Mouse (Mus musculus): ENCODE data around the gene Gm26558. TPM values are rescaled to one million over a fixed set of nuclear protein-coding genes. Genes with fewer than 3 reads are reported as not detected.

Gene Gm26558
- polyA plus RNA-seq (2015; fragmentation: Nextera tagmentation; extraction: Ambion mirVana), result 3.3 TPM in 2 replicates

- H3K36me3 ChIP-seq (ENCODE audit: control insufficient read depth, insufficient read depth, low read length), result peaks cover 5% of the 10 kb centered on the region; the same call in 1 of the 2 replicates
- peaks cover 15% of the 10 kb centered on the region for H3K4me1 ChIP-seq (replicated peaks; ENCODE audit: control insufficient read depth, insufficient read depth, low read length)
- no peaks in the 10 kb centered on the region for H3K9me3 ChIP-seq (ENCODE audit: control insufficient read depth, low read length)
- peak within 1 kb of the TSS; percentile 81 for H3K4me2 ChIP-seq (ENCODE audit: low read depth, low read length)
- under 1% methylated on average over 41 of the region's 54 CpGs for WGBS
- H3K4me3 ChIP-seq (ENCODE audit: low read length), result peak within 1 kb of the TSS; percentile 99
- ATAC-seq (ENCODE audit: low read depth), result peak; percentile 78
- H3K27me3 ChIP-seq (ENCODE audit: control insufficient read depth, insufficient read depth, low read depth, low read length), result no peaks in the 10 kb centered on the region
- H3K27ac ChIP-seq (ENCODE audit: low read length), result peak within 1 kb of the TSS; percentile 93
- peak within 1 kb of the TSS; percentile 99 for H3K9ac ChIP-seq (ENCODE audit: low read length)
Observed at GRCm38 (mm10) chr2:70661715-70662495, at the start of gene Gm26558. Gm26558 (minus strand) TSS chr2:70662108.

GRCm38 (mm10) chr2:70710878-70711277 lies 49.0 kb upstream of the Gm26558 start:
- H3K4me1 ChIP-seq (replicated peaks; ENCODE audit: control insufficient read depth, insufficient read depth, low read length), result no peaks in the 10 kb centered on the region
- H3K4me2 ChIP-seq (ENCODE audit: low read depth, low read length), result no peak overlapping the region
- H3K36me3 ChIP-seq (ENCODE audit: control insufficient read depth, insufficient read depth, low read length), result peaks cover 30% of the 10 kb centered on the region
- no peak overlapping the region for H3K4me3 ChIP-seq (ENCODE audit: low read length)
- 92% methylated on average over 4 of the region's 4 CpGs for WGBS
- no peak for ATAC-seq (ENCODE audit: low read depth)
- H3K9ac ChIP-seq (ENCODE audit: low read length), result no peak overlapping the region
- no peak overlapping the region for H3K27ac ChIP-seq (ENCODE audit: low read length)
- H3K27me3 ChIP-seq (ENCODE audit: control insufficient read depth, insufficient read depth, low read depth, low read length), result no peaks in the 10 kb centered on the region
- no peaks in the 10 kb centered on the region for H3K9me3 ChIP-seq (ENCODE audit: control insufficient read depth, low read length)

GRCm38 (mm10) chr2:70710236-70710635 lies 48.3 kb upstream of the Gm26558 start:
- Histone ChIP-seq H3K27me3 (ENCODE audit: control insufficient read depth, insufficient read depth, low read depth, low read length) (no peaks in the 10 kb centered on the region), H3K4me3 (ENCODE audit: low read length) (no peak overlapping the region), H3K4me1 (replicated peaks; ENCODE audit: control insufficient read depth, insufficient read depth, low read length) (no peaks in the 10 kb centered on the region), H3K4me2 (ENCODE audit: low read depth, low read length) (no peak overlapping the region), H3K36me3 (ENCODE audit: control insufficient read depth, insufficient read depth, low read length) (peaks cover 25% of the 10 kb centered on the region), H3K9ac (ENCODE audit: low read length) (no peak overlapping the region), H3K27ac (ENCODE audit: low read length) (no peak overlapping the region), H3K9me3 (ENCODE audit: control insufficient read depth, low read length) (no peaks in the 10 kb centered on the region)
- WGBS, result 90% methylated on average over 7 of the region's 7 CpGs
- no peak for ATAC-seq (ENCODE audit: low read depth)

GRCm38 (mm10) chr2:70708986-70709730 lies 47.2 kb upstream of the Gm26558 start:
- Histone ChIP-seq H3K36me3 (ENCODE audit: control insufficient read depth, insufficient read depth, low read length) (peaks cover 19% of the 10 kb centered on the region), H3K9me3 (ENCODE audit: control insufficient read depth, low read length) (no peaks in the 10 kb centered on the region), H3K4me2 (ENCODE audit: low read depth, low read length) (no peak overlapping the region), H3K27ac (ENCODE audit: low read length) (no peak overlapping the region), H3K4me1 (replicated peaks; ENCODE audit: control insufficient read depth, insufficient read depth, low read length) (peaks cover 4% of the 10 kb centered on the region; the same call in 1 of the 2 replicates), H3K4me3 (ENCODE audit: low read length) (no peak overlapping the region), H3K27me3 (ENCODE audit: control insufficient read depth, insufficient read depth, low read depth, low read length) (no peaks in the 10 kb centered on the region), H3K9ac (ENCODE audit: low read length) (no peak overlapping the region)
- ATAC-seq (ENCODE audit: low read depth), result no peak
- WGBS, result 71% methylated on average over 13 of the region's 13 CpGs

- ATAC-seq (ENCODE audit: low read depth), result no peak
- H3K4me3 ChIP-seq (ENCODE audit: low read length), result no peak overlapping the region
- no peak overlapping the region for H3K9ac ChIP-seq (ENCODE audit: low read length)
- no peak overlapping the region for H3K27ac ChIP-seq (ENCODE audit: low read length)
- H3K27me3 ChIP-seq (ENCODE audit: control insufficient read depth, insufficient read depth, low read depth, low read length), result no peaks in the 10 kb centered on the region
- 27% methylated on average over 5 of the region's 5 CpGs for WGBS
- no peak overlapping the region for H3K4me2 ChIP-seq (ENCODE audit: low read depth, low read length)
- H3K4me1 ChIP-seq (replicated peaks; ENCODE audit: control insufficient read depth, insufficient read depth, low read length), result peaks cover 4% of the 10 kb centered on the region; the same call in 1 of the 2 replicates
- no peaks in the 10 kb centered on the region for H3K9me3 ChIP-seq (ENCODE audit: control insufficient read depth, low read length)
- no peaks in the 10 kb centered on the region for H3K36me3 ChIP-seq (ENCODE audit: control insufficient read depth, insufficient read depth, low read length)
Observed at GRCm38 (mm10) chr2:70702403-70702802, 40.5 kb upstream of the Gm26558 start.

GRCm38 (mm10) chr2:70701571-70701970 lies 39.7 kb upstream of the Gm26558 start:
- H3K9ac ChIP-seq (ENCODE audit: low read length), result no peak overlapping the region
- whole genome bisulfite sequencing, result 45% methylated on average over 9 of the region's 9 CpGs
- no peak overlapping the region for H3K4me3 ChIP-seq (ENCODE audit: low read length)
- H3K4me1 ChIP-seq (replicated peaks; ENCODE audit: control insufficient read depth, insufficient read depth, low read length), result peaks cover 4% of the 10 kb centered on the region; the same call in 1 of the 2 replicates
- no peaks in the 10 kb centered on the region for H3K9me3 ChIP-seq (ENCODE audit: control insufficient read depth, low read length)
- no peak overlapping the region for H3K4me2 ChIP-seq (ENCODE audit: low read depth, low read length)
- H3K36me3 ChIP-seq (ENCODE audit: control insufficient read depth, insufficient read depth, low read length), result no peaks in the 10 kb centered on the region
- no peaks in the 10 kb centered on the region for H3K27me3 ChIP-seq (ENCODE audit: control insufficient read depth, insufficient read depth, low read depth, low read length)
- H3K27ac ChIP-seq (ENCODE audit: low read length), result no peak overlapping the region
- no peak for ATAC-seq (ENCODE audit: low read depth)

- H3K36me3 ChIP-seq (ENCODE audit: control insufficient read depth, insufficient read depth, low read length), result no peaks in the 10 kb centered on the region
- H3K9me3 ChIP-seq (ENCODE audit: control insufficient read depth, low read length), result no peaks in the 10 kb centered on the region
- H3K4me3 ChIP-seq (ENCODE audit: low read length), result no peak overlapping the region
- no peaks in the 10 kb centered on the region for H3K27me3 ChIP-seq (ENCODE audit: control insufficient read depth, insufficient read depth, low read depth, low read length)
- H3K4me1 ChIP-seq (replicated peaks; ENCODE audit: control insufficient read depth, insufficient read depth, low read length), result peaks cover 4% of the 10 kb centered on the region; the same call in 1 of the 2 replicates
- ATAC-seq (ENCODE audit: low read depth), result no peak
- 81% methylated on average over 3 of the region's 3 CpGs for WGBS
- no peak overlapping the region for H3K4me2 ChIP-seq (ENCODE audit: low read depth, low read length)
- H3K9ac ChIP-seq (ENCODE audit: low read length), result no peak overlapping the region
- H3K27ac ChIP-seq (ENCODE audit: low read length), result no peak overlapping the region
Observed at GRCm38 (mm10) chr2:70700851-70701250, 38.9 kb upstream of the Gm26558 start.

- H3K27ac ChIP-seq (ENCODE audit: low read length), result peak overlapping the region; percentile 40; the same call in 1 of the 2 replicates
- H3K4me2 ChIP-seq (ENCODE audit: low read depth, low read length), result no peak overlapping the region
- H3K4me1 ChIP-seq (replicated peaks; ENCODE audit: control insufficient read depth, insufficient read depth, low read length), result peaks cover 5% of the 10 kb centered on the region; the same call in 1 of the 2 replicates
- ATAC-seq (ENCODE audit: low read depth), result peak; percentile 86
- H3K4me3 ChIP-seq (ENCODE audit: low read length), result no peak overlapping the region
- H3K27me3 ChIP-seq (ENCODE audit: control insufficient read depth, insufficient read depth, low read depth, low read length), result no peaks in the 10 kb centered on the region
- H3K36me3 ChIP-seq (ENCODE audit: control insufficient read depth, insufficient read depth, low read length), result peaks cover 12% of the 10 kb centered on the region
- H3K9ac ChIP-seq (ENCODE audit: low read length), result no peak overlapping the region
- WGBS, result 60% methylated on average over 10 of the region's 10 CpGs
- no peaks in the 10 kb centered on the region for H3K9me3 ChIP-seq (ENCODE audit: control insufficient read depth, low read length)
Observed at GRCm38 (mm10) chr2:70695712-70696111, 33.8 kb upstream of the Gm26558 start.

- H3K4me2 ChIP-seq (ENCODE audit: low read depth, low read length), result no peak overlapping the region
- WGBS, result 66% methylated on average over 11 of the region's 11 CpGs
- no peaks in the 10 kb centered on the region for H3K27me3 ChIP-seq (ENCODE audit: control insufficient read depth, insufficient read depth, low read depth, low read length)
- H3K4me1 ChIP-seq (replicated peaks; ENCODE audit: control insufficient read depth, insufficient read depth, low read length), result peaks cover 2% of the 10 kb centered on the region; the same call in 1 of the 2 replicates
- peak; percentile 29; the same call in 1 of the 2 replicates for ATAC-seq (ENCODE audit: low read depth)
- no peak overlapping the region for H3K27ac ChIP-seq (ENCODE audit: low read length)
- no peak overlapping the region for H3K4me3 ChIP-seq (ENCODE audit: low read length)
- no peaks in the 10 kb centered on the region for H3K9me3 ChIP-seq (ENCODE audit: control insufficient read depth, low read length)
- peaks cover 51% of the 10 kb centered on the region for H3K36me3 ChIP-seq (ENCODE audit: control insufficient read depth, insufficient read depth, low read length)
- no peak overlapping the region for H3K9ac ChIP-seq (ENCODE audit: low read length)
Observed at GRCm38 (mm10) chr2:70690195-70690594, 28.3 kb upstream of the Gm26558 start.

Data from lung, embryonic 16.5 days (tissue).